Mouse (Mus musculus): ENCODE data around the gene Klf16.

DNA sequence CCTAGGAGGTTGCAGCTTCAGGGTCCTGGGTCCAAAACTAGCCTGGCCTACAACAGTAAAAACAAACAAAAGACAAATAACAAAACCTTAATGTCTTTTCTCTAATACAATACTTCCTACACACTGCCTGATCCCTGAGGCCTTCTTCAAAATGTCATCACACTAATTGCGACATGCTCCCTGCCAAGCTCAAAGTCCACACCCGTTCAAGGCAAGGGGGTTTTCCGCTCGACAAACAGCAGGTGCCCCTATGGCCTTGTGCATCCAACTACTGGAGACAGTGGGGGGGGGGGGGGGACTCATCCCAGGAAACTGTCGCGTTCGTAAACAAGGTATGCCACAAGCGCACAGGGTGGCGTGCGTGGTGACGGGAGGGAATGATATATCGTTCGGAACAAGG is 16.5 kb downstream of the Klf16 start:
- TF ChIP-seq CTCF (IDR thresholded peaks at IDR 0.05; ENCODE audit: low read depth, low read length): no peak
- no peak for TF ChIP-seq POLR2A (IDR thresholded peaks at IDR 0.05; ENCODE audit: borderline replicate concordance, low read depth, low read length)

Data from bone marrow macrophage, adult 2 months (primary cell).